Mouse (Mus musculus): ENCODE measurements around the gene Atp6ap2. TPM values are rescaled to one million over a fixed set of nuclear protein-coding genes. Genes with fewer than 3 reads are reported as not detected.
A peak's percentile ranks its signal among the peaks of the same experiment; 100 is the strongest.
"Not testable (repeated sequence)": the region's sequence is repeated elsewhere in the genome, so short reads cannot be mapped to it uniquely, and the experiment has no call there.

The Atp6ap2 gene
- 100 to 1,000 TPM; 113 to 131 TPM for total RNA-seq (2021)

DNA sequence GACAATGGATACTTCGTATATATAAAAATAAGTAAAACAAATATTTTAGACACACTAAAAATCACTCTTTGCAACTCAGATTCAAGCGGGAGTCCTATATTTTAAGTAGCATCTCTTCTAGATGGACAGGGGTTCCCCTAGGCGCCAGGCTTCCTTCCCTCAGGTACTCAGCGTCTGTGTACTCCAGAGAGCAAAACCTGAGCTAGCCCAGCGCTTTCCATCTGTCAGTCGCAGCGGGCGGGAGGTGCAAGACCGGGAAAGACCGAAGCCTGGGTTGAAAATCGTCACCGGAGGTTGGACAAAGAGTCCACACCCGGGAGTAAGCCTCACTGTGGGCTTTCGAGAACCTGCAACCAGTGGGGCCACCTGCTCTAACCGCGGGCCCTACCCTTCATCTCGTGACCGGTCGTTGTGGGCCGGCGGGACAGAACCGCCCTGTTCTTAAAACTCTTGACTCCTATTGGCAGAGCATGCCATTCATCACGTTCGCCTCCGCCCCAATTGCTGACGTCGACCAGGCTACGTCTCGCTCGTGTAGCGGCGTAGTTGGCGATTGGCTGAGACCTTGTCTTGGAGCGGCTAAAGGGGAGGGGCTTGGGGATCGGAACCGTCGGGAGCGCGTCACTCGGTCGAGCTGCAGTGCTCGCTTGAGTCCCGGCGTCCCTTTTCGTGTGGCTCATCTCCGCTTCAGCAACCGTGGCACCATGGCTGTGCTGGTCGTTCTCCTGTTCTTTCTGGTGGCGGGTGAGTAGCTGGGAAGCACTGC lies at the start of gene Atp6ap2:
TSS of gene Atp6ap2 (plus strand) at position 610 of the 766 bp plus-strand sequence.
- intact Hi-C loops (cut with DNase I): no loop called here
- peak; percentile 92 for DNase-seq

GRCm38 (mm10) chrX:12544417-12544816 lies 43.2 kb upstream of the Atp6ap2 start:
- DNase-seq: no peak
- intact Hi-C loops (cut with DNase I): no loop called here

DNA sequence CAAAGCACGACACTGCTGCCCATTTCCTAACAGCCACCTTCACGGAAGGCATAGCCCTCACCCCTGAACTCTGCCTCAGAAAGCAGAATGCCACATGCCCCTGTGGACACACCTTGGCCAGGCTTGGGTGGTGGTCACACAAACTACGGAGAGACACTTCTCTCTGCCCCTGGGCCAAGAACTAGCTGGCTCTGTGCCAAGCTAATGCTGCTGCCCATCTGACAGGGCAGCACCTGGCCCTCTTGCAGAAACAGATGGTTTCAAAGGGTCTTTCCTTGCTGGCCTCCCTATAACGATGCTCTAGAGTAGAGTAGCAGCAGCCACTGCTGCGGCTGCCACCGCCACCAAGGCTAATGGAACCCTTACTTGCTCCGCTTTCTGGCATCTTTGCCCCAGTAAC lies 30.5 kb upstream of the Atp6ap2 start:
- peak; percentile 76 for DNase-seq
- intact Hi-C loops (cut with DNase I): no loop called here

DNA sequence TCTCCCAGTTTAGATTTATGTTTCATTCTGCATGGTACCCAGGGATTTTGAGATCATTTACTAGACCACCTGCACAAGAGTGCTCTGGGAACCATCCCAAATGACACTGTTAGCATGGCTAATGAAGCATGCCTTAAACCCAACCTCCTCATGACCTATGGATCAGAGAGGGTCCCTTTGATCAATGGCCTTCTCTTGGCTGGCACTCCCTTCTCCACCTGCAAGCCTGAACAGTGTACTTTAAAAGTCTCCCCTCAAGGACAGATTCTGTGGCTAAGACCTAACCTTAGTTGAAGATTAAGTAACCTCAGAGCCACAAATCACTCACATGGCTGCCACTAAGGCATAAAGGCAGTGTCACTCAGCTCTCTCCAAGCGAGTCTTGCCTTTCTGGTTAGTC lies 16.2 kb upstream of the Atp6ap2 start:
- no peak for DNase-seq
- intact Hi-C loops (cut with DNase I): no loop called here

GRCm38 (mm10) chrX:12577936-12578335 lies 9.7 kb upstream of the Atp6ap2 start:
- no peak for DNase-seq
- intact Hi-C loops (cut with DNase I): no loop called here

- DNase-seq: no peak
- intact Hi-C loops (cut with DNase I): no loop called here
These were observed 9.2 kb upstream of the Atp6ap2 start for GRCm38 (mm10) chrX:12578339-12578868.

- intact Hi-C loops (cut with DNase I): no loop called here
- no peak for DNase-seq
These were observed 4.3 kb upstream of the Atp6ap2 start for GRCm38 (mm10) chrX:12583261-12583660.

DNA sequence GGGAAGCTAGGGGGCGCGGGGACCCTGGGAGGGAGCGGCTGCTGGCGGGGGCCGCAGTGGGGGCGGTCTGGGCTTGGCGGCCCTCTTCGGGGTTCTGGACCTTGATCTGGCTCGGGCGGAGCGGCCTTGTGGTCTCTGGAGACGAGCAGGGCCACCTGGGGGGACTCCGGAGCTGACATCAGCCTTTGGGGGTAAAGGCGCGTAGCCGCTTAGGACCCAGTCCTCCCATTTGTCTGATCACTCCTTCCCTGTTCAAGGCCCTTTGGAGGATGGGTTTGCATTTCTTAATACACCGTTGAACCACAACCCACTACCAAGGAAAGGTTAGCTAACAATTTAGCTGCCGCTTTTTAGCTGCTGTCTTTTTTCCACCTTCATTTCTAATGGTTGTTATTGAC lies 356 bp downstream of the Atp6ap2 start:
- DNase-seq: peak; percentile 22
- intact Hi-C loops (cut with DNase I): no loop called here

- no peak for DNase-seq
- intact Hi-C loops (cut with DNase I): no loop called here
These were observed 3.9 kb downstream of the Atp6ap2 start for GRCm38 (mm10) chrX:12591401-12591943.

DNA sequence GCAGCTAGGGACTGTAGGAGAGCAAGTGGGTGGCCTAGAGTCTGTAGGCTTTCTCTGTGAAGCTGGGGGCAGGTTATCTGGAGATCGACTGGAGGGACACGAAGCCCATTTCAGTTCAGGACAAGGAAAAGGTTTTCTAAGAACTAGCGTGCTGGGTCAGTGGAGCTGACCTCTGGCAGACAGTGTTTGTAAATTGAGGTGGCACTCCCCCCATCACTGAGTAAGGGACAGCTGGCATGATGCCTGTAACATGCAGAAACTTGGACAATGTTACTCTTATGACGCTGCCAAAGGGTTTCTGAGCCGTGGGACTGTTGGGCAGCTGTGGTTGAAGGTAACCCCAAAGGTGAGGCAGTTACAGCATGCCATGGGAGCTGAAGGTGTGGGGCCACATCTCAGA lies 4.4 kb downstream of the Atp6ap2 start:
- no peak for DNase-seq
- intact Hi-C loops (cut with DNase I): no loop called here

- no peak for DNase-seq
- intact Hi-C loops (cut with DNase I): no loop called here
These were observed 6.2 kb downstream of the Atp6ap2 start for GRCm38 (mm10) chrX:12593824-12594223.

- intact Hi-C loops (cut with DNase I): not testable (repeated sequence)
These were observed 22.9 kb downstream of the Atp6ap2 start for GRCm38 (mm10) chrX:12610541-12610940.

DNA sequence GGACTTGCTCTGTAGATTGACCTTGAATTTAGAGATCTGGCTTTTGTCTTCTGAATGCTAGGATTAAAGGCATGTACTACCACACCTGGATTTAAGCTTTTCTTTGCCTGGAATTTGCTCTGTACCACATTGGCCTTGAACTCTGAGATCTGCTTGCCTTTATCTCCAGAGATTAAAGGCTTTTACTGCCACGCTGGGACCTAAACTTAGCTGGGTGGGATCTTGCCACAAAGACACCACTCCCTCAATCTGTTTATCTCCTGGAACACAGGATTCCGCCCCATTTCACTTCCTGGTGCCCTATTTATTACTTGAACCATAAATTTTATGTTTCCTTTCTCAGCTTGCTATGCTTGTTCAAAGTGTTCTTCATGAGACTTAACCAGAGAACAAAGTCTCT lies 23.6 kb downstream of the Atp6ap2 start:
- intact Hi-C loops (cut with DNase I): no loop called here
- DNase-seq: no peak

More at GRCm38 (mm10) chrX:12610541-12610940, 22.9 kb downstream of the Atp6ap2 start:
- not testable (repeated sequence) for DNase-seq

GRCm38 (mm10) chrX:12612360-12612759 lies 24.8 kb downstream of the Atp6ap2 start:
- intact Hi-C loops (cut with DNase I); DNase-seq: not testable (repeated sequence)

DNA sequence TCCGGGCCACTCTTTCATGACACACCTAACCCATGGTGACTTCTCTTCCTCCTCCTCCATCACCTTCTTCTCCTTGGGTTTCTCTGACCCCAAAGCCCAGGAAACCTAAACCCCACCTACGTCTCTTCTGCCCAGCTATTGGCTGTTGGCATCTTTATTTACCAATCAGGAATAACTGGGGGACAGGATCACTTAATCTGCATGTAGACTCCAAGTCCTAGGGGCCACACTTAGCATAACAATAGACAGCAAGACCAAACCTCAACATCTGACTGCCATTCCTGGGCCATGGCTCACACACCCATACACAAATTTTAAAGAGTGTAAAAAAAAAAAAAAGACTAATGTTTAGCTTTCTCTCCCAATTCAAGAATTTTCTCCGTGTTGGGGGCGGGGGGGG lies 37.5 kb downstream of the Atp6ap2 start:
- no peak for DNase-seq
- intact Hi-C loops (cut with DNase I): no loop called here

GRCm38 (mm10) chrX:12644976-12645375 lies 57.4 kb downstream of the Atp6ap2 start:
- DNase-seq: no peak

GRCm38 (mm10) chrX:12645531-12646304 lies 58.1 kb downstream of the Atp6ap2 start:
- peak; percentile 58 for DNase-seq
- intact Hi-C loops (cut with DNase I): no loop called here

More at GRCm38 (mm10) chrX:12644976-12645375, 57.4 kb downstream of the Atp6ap2 start:
- intact Hi-C loops (cut with DNase I): no loop called here

GRCm38 (mm10) chrX:12651906-12652305 lies 64.3 kb downstream of the Atp6ap2 start:
- intact Hi-C loops (cut with DNase I): no loop called here
- DNase-seq: no peak

DNA sequence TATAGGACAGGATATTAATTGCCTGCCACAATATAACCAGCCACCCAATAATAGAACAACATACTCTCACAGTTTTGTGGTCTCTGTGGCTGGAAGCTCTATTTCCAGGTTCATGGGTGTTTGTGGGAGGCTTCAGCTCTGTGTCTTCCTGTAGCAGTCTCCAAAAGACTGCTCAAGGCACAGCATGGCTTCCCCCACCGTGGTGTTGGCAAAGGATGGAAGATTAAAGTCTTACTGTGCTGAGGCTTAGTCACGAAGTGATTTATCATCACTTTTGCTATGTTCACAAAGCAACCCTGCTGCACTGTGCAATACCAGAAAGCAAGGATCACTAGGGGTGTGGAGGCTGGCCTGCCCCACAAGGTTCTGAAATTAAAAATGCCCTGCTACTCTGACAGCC lies 66.3 kb downstream of the Atp6ap2 start:
- intact Hi-C loops (cut with DNase I): no loop called here
- DNase-seq: no peak

Measured in left cerebral cortex, postnatal 4 days (tissue).